Mouse (Mus musculus) erythroblast, embryonic 14.5 days (primary cell): ENCODE results near the gene Hmox1. TPM values are rescaled to one million over a fixed set of nuclear protein-coding genes. Genes with fewer than 3 reads are reported as not detected.

Experiments
- H3K27me3 ChIP-seq: 2 replicates; pipeline ENCODE4 v1.6.1; 2012; ENCODE audit warnings: inconsistent platforms; ENCODE audit not compliant: control insufficient read depth
- H3K36me3 ChIP-seq: 2 replicates; pipeline ENCODE4 v1.6.1; 2012; ENCODE audit warnings: mild to moderate bottlenecking, inconsistent platforms; ENCODE audit not compliant: control insufficient read depth
- H3K4me1 ChIP-seq: 2 replicates; pipeline ENCODE4 v1.6.1; 2012; ENCODE audit warnings: inconsistent platforms; ENCODE audit not compliant: control insufficient read depth
- H3K4me3 ChIP-seq: replicated peaks from 2 replicates; pipeline ENCODE3; 2012; ENCODE audit warnings: moderate library complexity, mild to moderate bottlenecking, inconsistent platforms
- H3K9me3 ChIP-seq: 2 replicates; pipeline ENCODE4 v1.6.1; 2012; ENCODE audit warnings: low read length, inconsistent platforms, mixed read lengths; ENCODE audit not compliant: control insufficient read depth
- GATA1 ChIP-seq: IDR thresholded peaks from 2 replicates; pipeline ENCODE4 v1.6.1; 2012; ENCODE audit warnings: low read length, inconsistent platforms, mixed read lengths
- TAL1 ChIP-seq: IDR thresholded peaks from 3 replicates; pipeline ENCODE4 v1.6.1; 2012; ENCODE audit warnings: low read length, inconsistent platforms, mixed read lengths
- polyA plus RNA-seq: library from polyadenylated mRNA; stranded (reverse); fragments of >175 nt; gene quantifications from 2 replicates; pipeline ENCODE4 v1.2.3, GENCODE M21; 2012

Gene Hmox1
- polyA plus RNA-seq, 1 experiment: 3.0 TPM

GRCm38 (mm10) chr8:75137536-75137935 lies 44.1 kb downstream of the Hmox1 start:
- Histone ChIP-seq H3K9me3 (peaks cover 4% of the 10 kb centered on the region; the same call in 1 of the 2 replicates), H3K27me3 (no peaks in the 10 kb centered on the region), H3K4me1 (peaks cover 22% of the 10 kb centered on the region), H3K4me3 (no peak overlapping the region), H3K36me3 (peaks cover 20% of the 10 kb centered on the region)
- TF ChIP-seq TAL1: no peak
- TF ChIP-seq GATA1: no peak

Other genes starting within 250 kb of the Hmox1 start
- not detected in 2 replicates for gene Isx, start 220.4 kb upstream of the Hmox1 start, polyA plus RNA-seq
- gene Hmgxb4, start 100.3 kb upstream of the Hmox1 start, polyA plus RNA-seq: 0.45 and 1.3 TPM in 2 replicates
- gene Tom1, start 59.9 kb upstream of the Hmox1 start, polyA plus RNA-seq: 0.33 and 0.47 TPM in 2 replicates
- gene Mcm5, start 15.9 kb downstream of the Hmox1 start, polyA plus RNA-seq: 11.0 and 11.4 TPM in 2 replicates
- not detected in 2 replicates for gene Rasd2, start 120.3 kb downstream of the Hmox1 start, polyA plus RNA-seq